Mouse (Mus musculus) NIH3T3 (cell line): ENCODE measurements around the gene Dmrt2.
A peak's percentile ranks its signal among the peaks of the same experiment; 100 is the strongest.

Experiments used
- DNase-seq: peaks from one replicate; pipeline ENCODE4 v3.0.0-alpha.2; 2012; ENCODE audit warnings: low read depth

Dmrt2 gene

GRCm38 (mm10) chr19:25672101-25672950 is at the start of gene Dmrt2:
Dmrt2 (plus strand) TSS chr19:25672411.
- DNase-seq = peak; percentile 57

- DNase-seq = peak; percentile 85
Measured at GRCm38 (mm10) chr19:25628490-25628889, 43.7 kb upstream of the Dmrt2 start.

GRCm38 (mm10) chr19:25635119-25635518 is 37.1 kb upstream of the Dmrt2 start:
- no peak for DNase-seq

GRCm38 (mm10) chr19:25635622-25636244 is 36.5 kb upstream of the Dmrt2 start:
- peak; percentile 92 for DNase-seq

GRCm38 (mm10) chr19:25638766-25639361 is 33.3 kb upstream of the Dmrt2 start:
- no peak for DNase-seq

- DNase-seq = no peak
Measured at GRCm38 (mm10) chr19:25641786-25642185, 30.4 kb upstream of the Dmrt2 start.

- DNase-seq = no peak
Measured at GRCm38 (mm10) chr19:25647136-25647535, 25.1 kb upstream of the Dmrt2 start.

- no peak for DNase-seq
Measured at GRCm38 (mm10) chr19:25648701-25649100, 23.5 kb upstream of the Dmrt2 start.

GRCm38 (mm10) chr19:25650474-25650873 is 21.7 kb upstream of the Dmrt2 start:
- DNase-seq = no peak

GRCm38 (mm10) chr19:25652560-25652959 is 19.7 kb upstream of the Dmrt2 start:
- no peak for DNase-seq

GRCm38 (mm10) chr19:25654034-25654749 is 18.0 kb upstream of the Dmrt2 start:
- DNase-seq = peak; percentile 60

GRCm38 (mm10) chr19:25665486-25666339 is 6.5 kb upstream of the Dmrt2 start:
- no peak for DNase-seq

GRCm38 (mm10) chr19:25667836-25668235 is 4.4 kb upstream of the Dmrt2 start:
- no peak for DNase-seq

GRCm38 (mm10) chr19:25669593-25670248 is 2.5 kb upstream of the Dmrt2 start:
- no peak for DNase-seq

- DNase-seq = no peak
Measured at GRCm38 (mm10) chr19:25670571-25671285, 1.5 kb upstream of the Dmrt2 start.

GRCm38 (mm10) chr19:25671681-25672080 is 530 bp upstream of the Dmrt2 start:
- DNase-seq = no peak

GRCm38 (mm10) chr19:25673224-25674055 is 1.2 kb downstream of the Dmrt2 start:
- no peak for DNase-seq

- DNase-seq = no peak
Measured at GRCm38 (mm10) chr19:25674056-25674420, 1.8 kb downstream of the Dmrt2 start.

GRCm38 (mm10) chr19:25674744-25675143 is 2.5 kb downstream of the Dmrt2 start:
- DNase-seq = no peak
